Mouse (Mus musculus): ENCODE data around the gene Hist1h3d.
"Not testable (repeated sequence)": the region's sequence is repeated elsewhere in the genome, so short reads cannot be mapped to it uniquely, and the experiment has no call there.

Hist1h3d gene

DNA sequence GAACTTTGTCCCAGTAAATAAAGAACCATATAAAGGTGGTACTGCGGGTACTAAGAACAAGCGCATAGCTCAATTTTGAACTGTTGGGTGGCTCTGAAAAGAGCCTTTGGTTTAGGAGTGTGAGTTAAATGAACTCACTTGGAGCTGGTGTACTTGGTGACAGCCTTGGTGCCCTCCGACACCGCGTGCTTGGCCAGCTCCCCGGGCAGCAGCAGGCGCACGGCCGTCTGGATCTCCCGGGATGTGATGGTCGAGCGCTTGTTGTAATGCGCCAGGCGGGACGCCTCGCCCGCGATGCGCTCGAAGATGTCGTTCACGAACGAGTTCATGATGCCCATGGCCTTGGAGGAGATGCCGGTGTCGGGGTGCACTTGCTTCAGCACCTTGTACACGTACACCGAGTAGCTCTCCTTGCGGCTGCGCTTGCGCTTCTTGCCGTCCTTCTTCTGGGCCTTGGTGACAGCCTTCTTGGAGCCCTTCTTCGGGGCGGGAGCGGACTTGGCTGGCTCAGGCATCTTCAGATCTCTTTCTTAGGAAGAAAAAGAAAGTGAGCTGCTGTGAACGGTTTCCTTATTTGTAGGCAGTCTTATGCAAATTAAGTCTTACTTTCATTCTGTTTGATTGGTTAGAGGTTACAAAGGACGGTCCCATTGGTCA, 10.0 kb downstream of the Hist1h3d start:
- peak; percentile 81 for DNase-seq

DNA sequence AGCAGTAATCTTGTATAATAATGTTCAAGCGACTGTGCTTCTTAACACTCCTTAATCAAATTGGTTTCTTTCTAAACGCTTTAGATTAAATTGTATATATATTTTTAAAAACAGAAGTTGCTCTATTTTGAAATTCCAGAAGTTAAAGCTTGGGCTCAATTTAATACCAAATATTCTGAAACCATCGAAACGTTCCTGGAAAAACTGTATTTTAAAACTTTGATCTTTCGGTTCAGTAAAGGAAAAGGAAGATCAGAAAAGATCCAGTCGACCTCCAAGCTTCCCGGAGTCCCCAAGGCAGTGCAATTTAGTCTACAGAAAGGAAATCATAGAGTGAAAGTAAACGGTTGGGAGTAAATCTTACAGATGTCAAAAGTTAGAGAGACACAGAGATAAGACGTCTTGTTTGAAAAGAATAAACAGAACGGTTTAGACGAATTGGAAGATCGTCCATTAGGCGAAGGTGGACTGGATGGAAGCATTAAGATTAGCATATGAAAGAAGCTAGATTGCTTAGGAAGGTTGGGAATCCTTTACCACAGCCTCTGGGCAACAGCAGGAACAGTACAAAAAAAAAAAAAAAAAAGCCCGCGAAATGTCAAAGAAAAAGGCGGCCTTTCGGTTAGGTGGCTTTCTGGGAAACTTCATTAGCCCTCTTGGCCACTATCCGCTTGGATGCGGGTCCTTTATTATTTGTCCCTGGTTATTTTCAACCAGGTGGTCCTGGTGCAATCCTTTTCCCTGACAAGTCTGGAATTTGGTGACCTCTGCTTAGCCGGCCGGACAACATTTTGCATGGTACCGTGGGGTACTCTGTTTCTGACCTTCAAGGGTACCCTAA, 10.8 kb downstream of the Hist1h3d start:
- no peak for DNase-seq

DNA sequence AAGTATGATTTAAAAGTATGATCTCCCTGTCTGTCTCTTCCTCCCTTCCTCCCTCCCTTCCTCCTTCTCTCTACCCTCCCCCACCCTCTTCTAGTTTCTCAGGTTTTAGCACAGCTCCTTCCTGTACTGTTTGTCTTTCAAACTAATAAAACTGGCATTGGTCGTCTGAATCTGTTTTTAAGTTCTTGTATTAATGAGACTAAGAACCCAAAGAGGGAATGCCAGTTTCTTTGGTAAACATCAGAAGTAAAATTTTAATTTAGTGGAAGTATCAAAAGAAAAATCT, 11.3 kb downstream of the Hist1h3d start:
- DNase-seq: no peak

DNA sequence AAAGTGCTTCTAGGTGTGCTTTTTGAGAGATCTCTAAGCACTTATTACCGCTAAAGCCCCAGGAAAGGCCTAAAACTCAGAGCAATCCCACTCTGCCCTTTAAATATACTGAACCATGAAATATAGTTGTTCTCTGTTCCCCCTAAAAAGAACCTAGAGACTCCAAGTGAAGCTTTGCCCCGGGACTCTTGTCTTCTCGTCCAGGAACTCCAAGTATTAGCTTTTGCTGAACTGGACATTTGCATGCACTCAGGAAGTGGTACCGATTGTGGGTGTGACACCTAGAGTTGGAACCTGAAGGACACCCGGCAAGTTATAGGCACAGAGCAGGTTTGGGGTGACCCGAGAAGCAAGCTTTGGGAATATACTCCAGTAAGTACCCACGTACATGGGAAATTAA, 15.6 kb downstream of the Hist1h3d start:
- no peak for DNase-seq

DNA sequence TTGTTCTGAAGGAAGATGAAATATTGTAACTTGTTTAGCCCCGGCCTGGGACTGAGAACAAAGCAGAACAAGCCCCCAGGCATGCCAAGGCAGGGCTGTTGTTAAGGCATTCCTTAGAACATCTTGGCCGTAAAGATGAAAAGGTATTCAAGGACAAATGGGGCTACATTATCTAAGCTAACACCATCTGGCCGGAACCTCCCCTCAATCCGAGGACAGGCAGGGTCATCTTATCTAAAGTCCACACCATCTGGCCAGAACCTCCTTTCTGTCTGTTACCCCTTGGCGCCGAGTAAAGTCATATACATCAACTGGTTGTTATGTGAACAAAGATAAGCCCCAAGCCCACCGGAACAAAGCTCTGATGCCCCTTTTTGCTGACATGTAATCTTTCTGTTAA, 16.3 kb downstream of the Hist1h3d start:
- DNase-seq: not testable (repeated sequence)

DNA sequence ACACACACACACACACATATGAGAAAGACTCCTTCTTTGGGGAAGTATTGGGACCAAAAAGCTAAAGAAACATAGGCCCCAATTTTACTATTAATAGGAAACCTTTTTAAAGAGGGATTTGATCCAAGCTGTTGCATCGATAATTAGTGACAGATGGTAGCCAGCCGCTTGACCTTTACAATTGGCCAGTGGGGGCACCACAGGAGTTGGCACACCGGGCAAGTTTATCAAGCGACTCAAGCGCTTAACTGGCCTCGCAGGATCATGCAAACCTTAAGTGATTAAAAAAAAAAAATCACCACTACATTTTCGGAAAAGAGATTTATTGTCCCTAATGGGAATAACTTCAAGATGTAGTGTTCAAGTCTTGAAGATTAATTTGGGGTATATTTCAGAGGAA, 17.1 kb downstream of the Hist1h3d start:
- DNase-seq: no peak

DNA sequence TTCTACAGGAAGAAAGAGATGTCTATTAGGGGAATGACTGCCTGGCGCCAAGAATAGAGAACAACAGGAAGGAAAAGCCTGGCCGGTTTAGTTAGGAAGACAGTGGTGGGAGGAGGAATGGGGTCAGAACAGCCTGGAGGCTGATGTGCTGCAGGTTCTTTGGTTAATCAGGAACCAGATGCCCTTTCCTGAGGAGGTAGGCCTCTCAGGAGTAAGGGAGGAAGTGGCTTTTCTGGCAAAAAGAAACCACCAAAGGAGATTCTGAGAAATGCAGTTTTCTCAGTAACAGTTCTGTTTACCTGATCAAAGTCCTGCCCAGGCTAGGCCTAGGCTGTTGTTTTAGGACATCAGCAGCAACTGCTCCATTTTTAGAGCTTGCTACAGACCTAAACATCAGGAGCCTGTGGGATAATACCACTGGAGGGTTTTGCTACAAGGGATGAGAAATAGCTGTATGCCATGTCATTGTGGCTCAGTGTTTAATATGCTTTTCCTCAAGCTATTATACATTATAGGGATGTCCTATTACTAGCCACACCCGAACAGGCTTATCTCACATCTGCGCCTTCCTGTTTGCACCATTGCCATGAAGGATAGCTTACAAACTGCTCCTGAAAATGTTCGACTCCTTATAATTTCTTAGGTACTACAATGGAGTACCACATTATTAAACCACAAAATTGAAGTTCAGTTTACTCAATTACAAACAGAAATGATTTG, 17.6 kb downstream of the Hist1h3d start:
- DNase-seq: peak in 1 of 2 experiments; percentile 42

DNA sequence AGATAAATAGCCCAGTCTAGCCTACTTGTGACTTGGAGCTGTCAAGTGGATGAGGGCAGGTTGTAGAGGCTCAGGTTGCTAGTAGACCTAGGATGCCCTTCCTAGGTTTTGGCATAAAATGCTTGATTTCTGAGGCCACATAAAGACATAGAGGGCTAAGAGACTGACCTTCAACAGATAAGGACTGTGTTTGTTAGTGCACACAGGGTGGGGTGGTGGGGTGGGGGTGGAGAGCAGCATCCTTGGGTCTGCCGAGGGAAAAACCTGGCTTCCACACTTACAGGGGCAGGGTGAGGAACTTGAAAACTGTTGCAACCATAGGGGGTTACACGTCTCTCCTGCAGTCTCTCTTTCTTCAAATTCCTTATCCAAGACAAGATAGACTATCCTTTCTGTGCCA, 19.6 kb downstream of the Hist1h3d start:
- no peak for DNase-seq

DNA sequence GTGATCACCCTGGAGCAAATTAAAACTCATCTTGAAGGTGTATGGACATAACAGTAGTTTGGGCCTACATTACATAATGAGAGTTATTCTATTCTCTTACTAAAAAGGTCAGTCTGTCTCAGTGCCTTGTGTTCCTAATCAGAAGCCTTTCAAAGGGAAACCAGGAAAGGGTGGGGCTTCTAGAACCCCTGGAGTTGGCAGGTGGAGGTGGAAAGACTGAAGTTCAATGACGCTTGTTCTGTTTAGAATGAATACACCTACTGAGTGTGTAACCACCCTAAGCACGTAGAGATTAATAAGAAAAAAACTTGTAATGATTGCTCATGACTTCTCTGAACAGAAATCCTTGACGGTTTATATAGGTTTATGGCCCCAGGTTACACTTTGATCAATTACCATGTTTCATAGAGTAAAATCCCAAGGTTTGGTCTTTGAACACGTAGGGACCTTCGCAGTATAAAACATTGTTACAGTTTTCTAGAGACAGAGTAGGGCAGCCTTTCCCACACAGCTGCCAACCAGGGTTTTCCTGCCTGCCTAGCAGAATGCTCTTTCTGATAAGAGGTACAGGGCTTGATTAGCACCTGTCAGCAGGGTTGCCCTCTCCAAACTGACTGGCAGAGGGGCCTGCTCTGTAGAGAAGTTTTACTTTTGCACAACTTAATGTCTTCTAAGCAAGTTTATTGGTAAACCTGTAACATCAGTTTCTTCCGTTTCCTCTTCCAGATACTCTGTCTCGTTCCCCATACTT, 20.2 kb downstream of the Hist1h3d start:
- no peak for DNase-seq

DNA sequence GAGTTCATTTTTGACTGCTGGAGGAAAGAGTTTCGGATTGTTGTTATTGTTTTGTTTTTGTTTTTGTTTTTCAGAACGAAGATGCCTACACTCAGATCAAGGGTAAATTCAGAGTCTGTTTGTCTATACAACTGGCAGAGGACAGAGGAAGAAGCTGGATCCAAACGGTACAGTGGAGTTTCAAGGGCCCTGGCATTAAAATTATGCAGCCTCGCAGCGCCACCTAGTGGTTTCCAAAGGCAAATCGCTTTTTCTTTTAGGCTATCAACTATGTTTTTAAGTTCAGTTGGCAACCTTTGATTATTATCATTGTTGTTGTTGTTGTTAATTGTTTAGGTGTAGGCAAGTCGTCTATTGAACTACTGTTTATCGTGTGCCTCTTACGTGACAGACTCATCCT, 22.4 kb downstream of the Hist1h3d start:
- DNase-seq: peak; percentile 75 to 81

DNA sequence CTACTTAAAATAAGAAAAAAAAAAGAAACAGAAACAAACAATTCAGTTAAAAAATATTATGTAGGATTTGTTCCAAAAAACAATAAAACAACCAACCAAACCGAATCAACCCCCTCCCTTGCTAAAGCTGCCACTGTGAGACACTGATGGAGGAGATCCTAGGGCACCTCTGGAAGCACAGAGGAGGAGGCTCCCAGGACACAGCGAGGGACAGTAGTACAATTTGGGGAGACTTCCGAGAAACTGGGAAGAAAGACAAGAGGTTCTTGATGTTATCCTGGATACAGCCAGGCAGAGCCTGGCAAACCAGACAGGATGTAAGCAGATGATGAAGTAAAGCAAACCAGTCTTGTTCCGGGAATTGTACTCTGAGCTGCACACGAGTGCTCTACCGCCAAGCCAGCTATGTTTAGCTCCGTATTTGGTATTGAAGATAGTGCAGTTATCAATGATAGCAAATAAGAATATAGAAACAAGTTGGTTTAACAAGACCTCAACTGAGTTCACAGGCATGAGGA, 27.7 kb downstream of the Hist1h3d start:
- peak; percentile 35 to 61 for DNase-seq

DNA sequence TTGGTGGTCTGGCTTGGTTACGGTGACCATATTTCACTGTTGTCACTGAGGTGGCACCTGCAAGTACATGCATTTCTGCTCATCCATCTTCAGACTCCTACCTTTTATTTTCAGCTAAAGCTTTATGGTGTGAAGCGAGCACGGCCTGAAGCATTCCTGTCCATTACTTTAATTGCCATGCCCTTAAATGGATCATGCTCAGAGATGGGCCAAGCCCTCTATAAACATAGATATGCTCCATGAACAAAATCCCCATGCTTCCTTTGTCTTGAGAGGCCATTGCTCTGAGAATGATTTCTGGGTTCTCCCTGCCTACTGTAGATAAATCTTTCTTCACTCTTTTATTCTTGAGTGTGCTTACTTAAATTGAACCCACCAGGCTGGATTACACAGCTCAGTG, 28.9 kb downstream of the Hist1h3d start:
- DNase-seq: no peak

DNA sequence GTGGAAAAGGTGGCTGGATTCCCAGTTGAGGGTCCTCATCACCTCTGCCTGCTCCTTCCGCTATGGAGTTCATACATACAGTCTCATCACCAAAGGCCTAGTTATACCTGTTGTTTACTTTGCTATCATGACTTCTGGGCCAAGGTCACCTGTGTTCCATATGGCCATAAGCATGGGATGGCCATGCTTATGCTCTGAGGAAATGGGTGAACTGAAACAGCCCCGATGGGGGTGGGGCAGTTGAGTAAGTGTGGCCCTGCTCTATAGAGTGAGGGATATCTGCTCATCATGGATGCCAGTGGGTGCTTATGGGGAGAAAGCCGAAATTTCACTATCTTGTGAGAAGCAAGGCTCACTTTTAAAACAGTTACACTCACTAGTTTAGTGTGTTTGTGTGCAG, 29.5 kb downstream of the Hist1h3d start:
- DNase-seq: no peak

DNA sequence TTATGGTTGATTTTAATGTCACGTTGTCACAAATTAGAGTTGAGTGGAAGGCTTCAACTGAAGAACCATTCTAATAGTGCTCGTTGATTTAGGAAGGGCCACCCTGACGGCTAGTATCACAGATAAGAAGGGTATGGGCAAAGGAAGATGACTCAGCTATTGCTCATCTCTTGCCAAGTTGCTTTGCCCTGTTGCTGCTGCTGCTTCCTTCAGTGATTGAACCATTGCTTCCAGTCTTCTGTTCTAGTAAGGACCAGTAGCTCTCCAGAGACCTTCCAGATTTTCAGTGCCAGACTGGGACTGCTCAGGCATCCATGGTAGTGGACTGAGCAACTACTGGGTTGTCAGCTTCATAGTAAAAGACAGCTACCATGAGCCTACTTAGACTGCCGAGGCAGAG, 33.6 kb downstream of the Hist1h3d start:
- no peak for DNase-seq

DNA sequence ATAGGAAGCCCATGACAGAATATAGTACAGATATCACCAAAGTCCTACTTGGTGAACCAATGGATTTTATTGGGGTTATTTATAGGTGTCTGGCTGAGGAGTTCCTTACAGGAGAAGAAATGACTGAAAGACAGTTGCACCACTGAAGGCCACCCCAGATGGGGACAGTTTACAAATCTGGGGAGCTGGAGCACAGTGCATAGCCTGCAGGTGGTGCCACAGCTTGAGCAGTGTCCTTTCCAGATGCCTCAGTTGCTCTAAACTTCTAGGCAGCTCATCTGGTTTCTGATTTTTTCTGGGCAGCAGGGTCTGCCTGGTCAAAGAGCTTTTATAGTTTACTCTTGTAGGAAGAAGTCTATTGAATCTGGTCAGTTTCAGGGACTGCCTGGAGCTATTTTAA, 34.3 kb downstream of the Hist1h3d start:
- no peak for DNase-seq

DNA sequence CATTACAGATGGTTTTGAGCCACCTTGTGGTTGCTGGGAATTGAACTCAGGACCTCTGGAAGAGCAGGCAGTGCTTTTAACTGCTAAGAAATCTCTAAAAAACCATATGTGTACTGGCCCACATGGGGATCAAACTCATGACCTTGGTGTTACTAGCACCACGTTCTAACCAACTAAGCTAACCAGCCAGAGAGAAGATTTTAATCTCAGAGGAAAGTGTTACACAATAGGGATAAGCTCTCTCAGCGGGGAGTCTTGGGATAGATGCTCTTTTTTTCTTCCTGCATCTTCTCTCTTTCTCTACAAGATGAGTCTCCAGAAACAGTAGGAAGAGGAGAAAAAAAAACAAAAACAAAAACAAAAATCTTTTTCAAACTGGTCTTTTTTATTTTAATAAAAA, 34.8 kb downstream of the Hist1h3d start:
- DNase-seq: no peak

DNA sequence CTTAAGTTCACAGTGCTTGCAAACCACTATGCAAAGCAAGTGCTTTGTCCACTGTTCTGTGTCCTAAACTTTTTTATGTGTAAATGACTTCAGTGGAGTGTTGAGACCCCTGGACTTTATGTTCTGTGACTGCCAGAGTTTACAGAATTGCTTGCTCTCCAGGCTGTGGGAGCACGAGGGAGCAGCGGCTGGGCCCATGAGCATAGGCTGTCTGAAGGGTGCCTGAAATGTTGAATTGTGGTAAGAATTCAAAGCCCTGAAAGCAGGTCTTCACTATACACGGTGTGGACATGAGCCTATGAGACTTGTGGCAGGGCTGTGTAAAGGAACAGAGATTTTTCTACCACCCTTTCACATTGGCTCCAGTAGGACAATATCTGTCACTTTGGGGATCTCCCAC, 36.1 kb downstream of the Hist1h3d start:
- no peak for DNase-seq

DNA sequence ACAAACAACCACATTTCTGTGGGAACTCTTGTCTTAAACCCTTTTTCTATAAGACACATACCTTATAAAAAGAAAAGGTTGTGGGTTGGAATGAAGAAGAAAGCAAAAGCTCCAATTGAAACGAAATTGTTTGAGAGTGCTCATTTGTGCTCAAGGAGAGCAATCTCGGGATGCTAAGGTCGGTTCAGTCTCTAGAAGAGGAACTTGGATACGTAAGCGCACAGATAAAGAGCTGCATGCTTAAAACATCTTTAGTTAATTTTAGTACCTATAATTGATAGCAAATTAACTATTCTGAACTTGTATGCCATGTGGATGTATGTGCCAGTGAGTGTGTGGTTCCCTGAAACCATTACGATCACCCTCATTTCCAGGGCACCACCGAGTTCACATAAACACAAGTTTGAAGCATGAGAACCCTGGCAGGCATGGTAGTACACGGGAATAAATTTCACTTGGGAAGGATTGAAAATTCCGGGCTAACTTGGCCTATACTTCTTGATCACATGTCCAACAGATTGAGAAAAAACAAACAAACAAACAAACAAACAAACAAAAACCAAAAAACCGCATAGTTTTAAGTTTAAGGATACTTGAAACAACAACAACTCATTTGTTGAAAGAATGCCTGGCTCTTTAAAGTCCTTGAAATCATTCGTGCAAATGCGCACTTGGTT, 44.6 kb downstream of the Hist1h3d start:
- no peak for DNase-seq

DNA sequence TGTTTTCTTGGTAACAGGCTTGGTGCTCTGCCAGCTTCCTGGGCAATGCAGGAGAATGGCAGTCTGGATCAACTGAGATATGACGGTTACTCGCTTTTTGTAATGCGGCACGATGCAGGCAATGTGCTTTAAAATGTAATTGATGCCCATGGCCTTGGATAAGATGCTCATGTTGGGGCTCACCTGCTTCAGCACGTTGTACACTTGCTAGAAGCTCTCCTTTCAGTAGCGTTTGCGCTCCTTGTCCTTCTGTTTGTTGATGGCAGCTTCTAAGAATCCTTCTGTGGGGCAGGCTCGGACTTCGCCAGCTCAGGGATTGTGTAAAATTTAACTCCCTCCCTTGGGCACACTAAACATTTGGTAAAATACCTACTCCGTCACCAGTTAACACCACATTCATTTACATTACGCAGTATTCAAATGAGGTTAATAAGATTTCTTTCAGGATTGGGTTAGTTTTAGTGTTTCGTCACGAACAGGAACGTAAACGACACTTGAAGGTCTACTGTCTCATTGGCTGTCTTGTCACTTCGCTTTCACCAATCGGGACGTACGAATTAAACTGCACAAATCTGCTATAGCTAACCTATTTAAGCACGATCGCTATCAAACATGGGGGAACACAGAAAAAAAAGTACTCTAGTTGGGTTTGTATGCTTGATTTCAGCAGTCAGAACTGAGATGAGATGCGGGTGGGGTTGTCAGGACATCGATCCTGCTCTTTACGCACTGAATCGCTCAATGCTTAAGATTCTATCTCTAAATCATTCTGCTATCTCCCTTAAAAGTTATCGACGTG, 45.4 kb downstream of the Hist1h3d start, which contains the start of gene Hist1h2be:
Hist1h2be (minus strand) TSS at position 392 of the 799 bp plus-strand sequence.
- DNase-seq: peak; percentile 67 to 82

DNA sequence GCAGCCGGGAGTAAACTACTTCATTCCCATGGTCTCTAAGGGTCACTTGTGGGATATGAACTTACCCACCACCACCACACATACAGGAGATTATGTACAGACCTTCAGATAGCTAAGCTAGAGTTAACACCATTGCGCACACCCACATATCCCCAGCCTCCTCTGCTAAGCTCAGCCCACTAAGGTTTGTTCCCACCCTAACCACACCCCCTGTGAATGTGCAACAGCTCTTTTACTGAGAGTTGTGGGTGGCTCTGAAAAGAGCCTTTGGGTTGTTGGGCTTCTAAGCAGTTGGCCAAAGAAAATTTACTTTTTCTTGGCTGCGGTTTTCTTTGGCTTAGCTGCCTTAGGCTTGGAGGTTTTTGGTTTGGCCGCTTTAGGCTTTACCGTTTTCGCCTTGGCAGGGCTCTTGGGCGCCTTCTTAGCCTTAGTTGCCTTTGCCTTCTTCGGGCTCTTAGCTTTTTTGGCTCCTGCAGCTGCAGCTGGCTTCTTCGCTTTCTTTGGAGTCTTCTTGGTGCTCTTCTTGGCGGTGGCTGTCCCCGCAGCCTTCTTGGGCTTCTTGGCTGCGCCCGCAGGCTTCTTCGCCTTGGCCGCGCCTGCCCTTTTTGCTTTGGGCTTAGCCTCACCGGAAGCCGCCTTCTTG, 46.1 kb downstream of the Hist1h3d start:
- peak; percentile 86 to 87 for DNase-seq

DNA sequence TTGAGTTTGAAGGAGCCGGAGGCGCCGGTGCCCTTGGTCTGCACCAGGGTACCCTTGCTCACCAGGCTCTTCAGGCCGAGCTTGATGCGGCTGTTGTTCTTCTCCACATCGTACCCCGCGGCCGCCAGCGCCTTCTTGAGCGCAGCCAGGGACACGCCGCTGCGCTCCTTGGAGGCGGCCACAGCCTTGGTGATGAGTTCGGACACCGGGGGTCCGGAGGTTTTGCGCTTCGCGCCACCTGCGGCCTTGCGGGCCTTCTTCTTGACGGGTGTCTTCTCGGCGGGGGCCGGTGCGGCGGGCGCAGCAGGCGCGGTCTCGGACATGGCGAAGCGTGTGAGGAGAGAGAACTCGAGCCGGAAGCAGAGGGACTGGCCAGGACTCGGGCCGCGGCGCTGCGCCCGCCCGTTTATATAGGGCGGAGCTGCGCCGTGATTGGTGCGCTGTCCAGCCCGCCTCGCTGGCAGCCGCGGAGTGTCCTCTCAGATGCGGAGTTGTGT, 46.7 kb downstream of the Hist1h3d start, which contains the start of gene Hist1h1e:
Hist1h1e (minus strand) TSS at position 384 of the 497 bp plus-strand sequence.
- peak; percentile 89 for DNase-seq
